Mouse (Mus musculus): ENCODE data around the gene P3h1.
"Not testable (repeated sequence)": the region's sequence is repeated elsewhere in the genome, so short reads cannot be mapped to it uniquely, and the experiment has no call there.

The P3h1 gene

DNA sequence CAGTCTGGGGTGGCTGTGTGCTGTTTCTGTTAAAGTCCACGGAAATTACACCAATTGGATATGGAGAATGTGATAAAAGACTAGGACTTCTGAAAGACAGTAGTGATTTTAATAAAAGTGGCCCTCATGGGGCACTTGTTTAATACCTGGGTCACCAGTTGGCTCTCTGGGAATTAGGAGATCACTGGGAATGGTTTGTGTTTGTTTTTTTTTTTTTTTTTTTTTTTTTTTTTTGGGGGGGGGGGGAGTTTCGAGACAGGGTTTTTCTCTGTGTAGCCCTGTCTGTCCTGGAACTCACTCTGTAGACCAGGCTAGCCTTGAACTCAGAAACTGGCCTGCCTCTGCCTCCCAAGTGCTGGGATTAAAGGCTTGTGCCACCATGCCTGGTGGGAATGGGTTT lies 43.0 kb downstream of the P3h1 start:
- DNase-seq: no peak

DNA sequence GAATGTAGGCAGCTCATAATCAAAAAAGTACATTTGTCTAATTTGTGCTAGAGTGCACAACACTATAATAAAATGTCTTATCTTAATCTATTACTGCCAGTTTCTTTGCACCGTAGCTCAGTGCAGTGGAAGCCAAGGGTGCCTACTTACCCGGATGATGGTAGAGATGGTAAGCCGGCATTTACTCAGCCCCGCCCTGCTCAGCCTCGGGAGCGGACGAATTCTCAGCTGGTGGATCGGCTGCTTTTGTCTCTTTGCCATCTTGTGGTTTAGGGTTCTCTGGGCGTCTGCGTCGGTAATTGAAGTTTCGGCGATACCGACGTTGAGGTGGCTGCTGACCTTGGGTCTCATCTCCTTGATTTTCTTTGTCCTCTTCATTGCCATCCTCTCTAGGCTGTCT lies 46.1 kb downstream of the P3h1 start:
- DNase-seq: not testable (repeated sequence)

DNA sequence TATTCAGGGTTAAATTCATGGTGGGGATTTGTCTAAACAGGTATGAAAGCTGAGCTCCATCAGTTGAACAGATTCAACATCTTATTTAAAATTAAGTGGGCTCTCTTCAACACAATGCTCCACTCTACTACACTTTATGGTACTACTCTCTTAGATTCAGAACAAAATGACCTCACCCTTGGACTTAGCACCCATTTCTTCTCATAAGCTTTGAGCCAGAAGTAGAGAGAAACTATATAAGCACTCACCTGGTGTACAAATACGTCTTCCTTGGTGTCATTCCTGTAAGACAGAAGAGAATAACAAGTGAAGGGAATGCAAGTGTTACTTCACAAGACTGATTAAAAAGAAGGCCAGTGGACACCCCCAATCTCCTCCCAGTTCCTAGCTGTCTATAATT lies 52.1 kb downstream of the P3h1 start:
- DNase-seq: no peak

DNA sequence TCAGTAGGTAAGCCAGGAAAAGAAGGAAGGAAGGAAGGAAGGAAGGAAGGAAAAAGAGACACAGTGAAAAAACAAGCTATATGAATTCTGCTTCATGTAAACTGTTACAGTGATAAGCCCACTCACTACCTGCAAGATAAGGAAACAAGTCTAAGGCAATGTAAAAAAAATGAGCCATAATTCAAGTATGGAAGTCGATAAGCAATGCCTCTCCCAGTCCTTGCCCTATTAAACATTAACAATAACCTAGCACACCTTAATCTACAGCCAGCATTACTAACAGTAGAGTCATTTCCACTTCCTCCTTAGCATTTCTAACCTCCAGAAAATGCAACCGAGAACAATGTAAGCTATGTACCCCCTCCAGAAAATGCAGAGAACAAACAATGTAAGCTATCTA lies 52.6 kb downstream of the P3h1 start:
- no peak for DNase-seq

DNA sequence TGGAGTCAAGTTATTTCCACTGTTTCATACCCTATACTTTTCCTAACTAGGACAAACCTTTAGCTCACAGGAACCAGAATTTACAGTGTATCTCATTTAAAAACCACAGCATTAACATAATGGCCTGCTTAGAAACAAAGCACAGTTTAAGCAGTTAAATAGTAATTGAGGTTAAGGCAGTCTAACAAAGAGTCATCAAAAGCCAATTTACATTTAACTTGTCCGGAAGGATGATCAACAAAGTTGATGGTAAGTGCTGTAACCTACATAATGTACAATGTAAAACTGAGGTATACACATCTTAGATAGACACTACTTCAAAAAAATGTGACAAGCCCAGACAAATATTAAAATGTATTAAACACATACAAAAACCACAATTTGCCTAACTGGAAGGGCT lies 59.2 kb downstream of the P3h1 start:
- no peak for DNase-seq

DNA sequence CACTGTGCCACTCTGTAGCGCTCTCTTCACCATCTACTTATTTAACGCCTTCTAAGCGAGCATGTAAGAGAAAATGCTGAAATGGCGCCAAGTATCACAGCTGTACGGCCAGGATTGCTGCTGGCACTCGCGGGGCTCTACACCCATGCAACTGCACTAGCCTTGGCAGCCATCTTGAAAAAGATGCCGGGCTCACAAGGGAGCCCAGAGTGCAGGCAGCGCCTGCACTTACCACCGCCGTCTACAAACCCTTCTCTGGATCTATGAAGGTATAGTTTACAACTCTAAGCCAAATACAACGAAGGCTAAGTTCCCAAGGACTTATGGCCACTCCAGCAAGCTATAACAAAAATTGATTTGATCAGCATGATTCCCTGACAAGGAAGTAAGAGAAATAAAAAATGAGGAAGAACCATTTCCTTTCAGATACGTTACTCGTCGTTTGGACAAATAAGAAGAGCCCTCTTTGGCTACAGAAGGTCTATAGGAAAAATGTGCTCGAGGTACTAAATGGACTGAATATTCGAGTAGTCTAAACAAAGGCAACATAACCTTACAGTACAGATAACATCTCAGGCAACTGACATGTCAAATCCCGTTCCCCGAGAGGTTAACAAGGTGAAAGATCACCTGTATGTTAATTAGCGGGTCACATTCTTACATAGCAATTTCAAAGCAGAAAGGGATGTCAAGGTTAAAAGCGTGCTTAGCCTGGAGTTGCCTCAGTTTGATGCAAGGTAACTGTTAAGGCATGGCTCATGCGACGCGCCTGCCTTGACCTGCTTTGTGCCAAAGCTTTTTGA lies 60.3 kb downstream of the P3h1 start:
- DNase-seq: peak; percentile 32 to 37

DNA sequence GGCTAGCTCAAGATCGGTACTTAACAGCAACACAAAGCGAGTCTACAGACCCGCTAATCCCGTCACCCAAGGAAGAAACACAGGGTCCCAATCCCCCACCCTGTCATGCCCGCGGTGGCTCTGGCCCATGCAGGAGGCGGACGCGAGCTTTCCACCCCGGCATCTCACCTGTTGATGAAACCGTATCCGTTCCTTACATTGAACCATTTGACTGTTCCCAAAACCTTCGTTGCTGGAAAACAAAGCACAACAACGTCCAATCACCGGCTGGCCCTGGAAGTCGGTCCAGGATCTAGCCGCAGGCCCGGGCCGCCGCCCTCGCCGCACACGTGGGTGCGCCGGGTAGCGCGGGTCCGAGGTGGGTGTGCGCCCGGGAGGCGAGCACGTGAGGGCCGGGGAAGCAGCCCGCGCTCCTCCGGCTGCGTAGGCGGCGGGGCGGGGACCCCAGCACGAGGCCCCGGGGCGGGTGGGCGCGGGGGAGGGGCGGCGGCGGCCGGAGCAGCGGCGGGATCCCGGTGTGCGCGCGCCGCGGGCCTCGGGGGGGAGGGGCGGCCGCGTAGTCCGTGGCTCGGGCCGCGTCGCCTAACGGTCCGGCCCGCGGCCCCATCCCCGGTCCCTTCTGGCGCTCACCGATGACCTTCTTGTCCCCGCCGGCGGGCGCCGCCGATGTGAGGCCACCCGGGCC lies 61.0 kb downstream of the P3h1 start:
- DNase-seq: no peak

DNA sequence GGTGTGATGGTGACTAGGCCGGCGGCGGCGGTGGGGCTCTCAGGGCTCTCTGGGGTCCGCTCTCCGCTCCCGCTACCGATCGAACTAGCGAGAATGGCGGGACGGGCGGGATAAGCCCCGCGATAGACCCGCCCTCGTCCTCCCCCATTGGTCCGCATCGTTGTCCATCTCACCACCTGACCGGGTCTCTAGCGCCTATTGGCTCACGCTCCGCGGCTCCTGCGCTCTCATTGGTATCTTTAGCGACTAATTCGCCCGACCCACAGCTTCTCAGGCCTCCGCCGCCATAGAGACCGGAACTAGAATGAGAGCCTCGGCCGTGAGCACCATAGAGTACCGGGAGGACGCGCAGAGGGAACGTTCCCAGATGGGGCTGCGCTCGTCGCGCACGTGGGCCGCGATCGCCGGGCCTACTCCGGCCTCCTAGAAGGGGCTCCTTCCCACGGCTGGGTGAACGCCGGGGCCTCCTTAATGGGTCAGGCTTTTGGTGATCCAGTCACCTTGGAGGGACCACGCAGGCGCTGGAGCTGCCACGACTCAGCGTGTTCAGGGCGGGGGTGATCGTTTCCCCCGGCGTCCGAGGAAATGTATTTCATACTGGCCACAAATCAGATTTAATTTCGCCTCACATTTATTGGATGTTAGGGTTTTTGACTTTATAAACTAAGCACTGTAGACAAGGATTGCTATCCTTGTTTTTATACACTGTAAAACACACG lies 61.9 kb downstream of the P3h1 start, which contains the start of gene Ybx1:
Gene Ybx1 (minus strand): TSS at position 190 of the 719 bp plus-strand sequence.
- DNase-seq: peak; percentile 99 to 100

DNA sequence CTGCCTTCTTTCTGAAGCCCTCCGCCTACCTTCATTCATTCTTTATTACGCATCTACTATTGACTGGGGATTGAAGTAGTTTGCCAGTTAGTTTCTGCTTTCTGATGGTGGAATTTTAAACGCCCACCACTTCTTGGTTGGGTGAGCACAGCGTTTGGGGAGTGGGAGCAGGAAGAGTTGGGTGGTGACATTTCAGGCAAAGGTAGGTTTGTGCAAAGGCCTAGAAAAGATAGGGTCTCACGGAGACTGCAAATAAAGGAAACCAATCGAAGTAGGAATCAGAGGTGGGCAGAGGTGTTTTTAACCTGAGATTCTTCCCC lies 62.4 kb downstream of the P3h1 start:
- no peak for DNase-seq

DNA sequence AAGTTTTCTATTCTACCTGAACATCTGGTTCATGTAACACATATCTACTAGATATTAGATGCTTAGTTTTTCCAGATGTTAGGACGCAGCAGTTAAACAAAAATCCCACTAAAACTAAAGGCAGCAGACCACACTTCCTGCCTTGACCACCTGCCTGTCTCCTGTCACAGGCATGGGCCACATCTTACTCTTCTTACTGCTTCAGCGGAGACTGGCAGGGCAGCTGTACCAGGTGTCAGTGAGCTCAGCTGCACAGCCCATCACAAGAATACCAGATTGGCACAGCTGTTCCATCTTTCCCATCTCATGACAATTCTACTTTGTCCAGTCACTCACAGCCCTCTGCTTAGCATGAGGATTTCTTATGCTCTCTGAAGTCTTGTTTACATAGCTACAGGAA lies 64.6 kb downstream of the P3h1 start:
- no peak for DNase-seq

All from kidney, adult 8-10 months (tissue).